19 mouse cellular contexts compared by ENCODE assay signal in the genomic region with DNA sequence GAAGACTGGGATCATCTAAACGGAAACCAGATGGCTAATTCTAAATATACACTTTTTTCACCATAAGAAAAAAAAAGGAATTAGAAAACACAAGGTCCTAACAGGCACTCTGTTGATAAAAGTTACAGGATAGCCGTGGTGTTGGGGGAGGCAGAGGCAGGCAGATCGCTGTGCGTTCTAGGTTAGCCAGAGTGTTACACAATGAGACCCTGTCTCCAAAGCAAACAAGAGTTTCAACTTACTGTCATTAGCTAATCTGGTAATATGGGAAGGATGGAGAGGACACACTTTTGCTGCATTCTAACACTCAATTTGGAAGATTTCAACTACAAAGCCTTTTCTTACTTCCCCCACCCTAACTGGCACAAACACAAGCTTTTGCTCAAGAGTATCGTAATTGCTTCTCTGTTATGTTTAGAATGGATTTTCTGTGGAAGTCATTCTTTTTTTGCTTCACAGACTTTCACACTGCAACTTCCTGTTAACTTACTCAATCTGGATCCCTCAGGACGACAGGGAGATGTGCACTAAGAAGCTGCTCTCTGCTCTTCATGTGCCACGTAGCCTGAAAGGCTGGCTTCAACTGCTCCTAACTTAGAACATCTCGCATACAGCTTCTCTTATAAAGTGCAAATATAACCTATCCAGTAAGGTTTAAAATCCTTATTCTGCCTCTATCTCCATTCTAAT. TPM values are rescaled to one million over a fixed set of nuclear protein-coding genes. Genes with fewer than 3 reads are reported as not detected.
"Had no signal": no experiment of that assay in that cellular context is flagged by ENCODE, and none has a peak within 500 bp of the region (broad histone marks: within the 10 kb centered on the region; RNA-seq: fewer than 3 reads in every experiment).

No protein-coding gene starts in this region.

- H3K27ac ChIP-seq: left cerebral cortex, adult 2 months; liver, embryonic 14.5 days; macrophage; midbrain, embryonic 13.5 days; neural tube, embryonic 15.5 days had no signal

- H3K9me3 ChIP-seq: midbrain, embryonic 13.5 days; neural tube, embryonic 15.5 days had no signal

- H3K36me3 ChIP-seq: midbrain, embryonic 13.5 days; neural tube, embryonic 15.5 days had no signal

- H3K4me1 ChIP-seq: midbrain, embryonic 13.5 days had no signal

- H3K9ac ChIP-seq: liver, embryonic 14.5 days; midbrain, embryonic 13.5 days; neural tube, embryonic 15.5 days had no signal

- H3K4me2 ChIP-seq: midbrain, embryonic 13.5 days; neural tube, embryonic 15.5 days had no signal

- DNase-seq: kidney, adult 8-10 months; kidney, postnatal 25 days; liver; right cerebral cortex, adult 18-20 months; right cerebral cortex, postnatal 25 days; thymus, postnatal 4 days had no signal

- H3K4me3 ChIP-seq: left cerebral cortex, adult 2 months; midbrain, embryonic 13.5 days; myocyte; neural tube, embryonic 15.5 days had no signal

- H3K27me3 ChIP-seq: midbrain, embryonic 13.5 days; neural tube, embryonic 15.5 days had no signal

- ATAC-seq: intestine, postnatal 0 days; midbrain, embryonic 13.5 days had no signal

RNA-seq across cellular contexts. Expression of a gene that starts 41.4 kb away (rescaled TPM):
- total RNA-seq: layer of hippocampus, postnatal 25 days; left cerebral cortex, adult 2 months had no signal
- polyA plus RNA-seq: intestine, postnatal 0 days; kidney, embryonic 16.5 days; limb, embryonic 11.5 days; liver, embryonic 14.5 days; macrophage; midbrain, embryonic 13.5 days; myocyte; neural tube, embryonic 11.5 days; neural tube, embryonic 15.5 days; small intestine, adult 2 months; stomach, embryonic 16.5 days had no signal
